Mouse (Mus musculus) embryonic facial prominence, embryonic 13.5 days (tissue): ENCODE measurements around the gene Pik3cg. TPM values are rescaled to one million over a fixed set of nuclear protein-coding genes. Genes with fewer than 3 reads are reported as not detected.
"Not testable (repeated sequence)": the region's sequence is repeated elsewhere in the genome, so short reads cannot be mapped to it uniquely, and the experiment has no call there.

Source experiments
- ATAC-seq: fragments of 200-750 bp; cut with Nextera tagmentation; 2 replicates; pipeline ENCODE4 v1.8.0; 2017; ENCODE audit warnings: low read depth; ENCODE audit not compliant: insufficient number of reproducible peaks, insufficient read depth, low FRiP score, low TSS enrichment
- H3K27ac ChIP-seq: fragments of 300-500 bp; sonication (generic); 2 replicates; pipeline ENCODE4 v1.5.1; 2015; ENCODE audit warnings: moderate library complexity, mild to moderate bottlenecking, inconsistent platforms
- H3K27me3 ChIP-seq: fragments of 300-500 bp; sonication (generic); 2 replicates; pipeline ENCODE4 v1.6.1; 2015; ENCODE audit warnings: mild to moderate bottlenecking, inconsistent platforms
- H3K36me3 ChIP-seq: fragments of 300-500 bp; sonication (generic); 2 replicates; pipeline ENCODE4 v1.6.1; 2015; ENCODE audit warnings: mild to moderate bottlenecking, inconsistent platforms
- H3K4me1 ChIP-seq: fragments of 300-500 bp; sonication (generic); 2 replicates; pipeline ENCODE4 v1.6.1; 2015; ENCODE audit warnings: inconsistent platforms
- H3K4me2 ChIP-seq: fragments of 300-500 bp; sonication (generic); 2 replicates; pipeline ENCODE4 v1.6.1; 2015; ENCODE audit warnings: moderate library complexity, mild to moderate bottlenecking, inconsistent platforms
- H3K4me3 ChIP-seq: fragments of 300-500 bp; sonication (generic); 2 replicates; pipeline ENCODE4 v1.5.1; 2015; ENCODE audit warnings: mild to moderate bottlenecking, inconsistent platforms
- H3K9ac ChIP-seq: fragments of 300-500 bp; sonication (generic); 2 replicates; pipeline ENCODE4 v1.6.1; 2015; ENCODE audit warnings: mild to moderate bottlenecking, inconsistent platforms
- H3K9me3 ChIP-seq: fragments of 300-500 bp; sonication (generic); 2 replicates; pipeline ENCODE4 v1.6.1; 2016; ENCODE audit warnings: inconsistent platforms
- WGBS: fragments of 180-500 bp; shearing (Covaris S2); methylation state at CpG from one replicate; pipeline ENCODE4 v1.1.7; 2015; ENCODE audit warnings: mixed read lengths; 5-methylcytosine and 5-hydroxymethylcytosine counted together
- polyA plus RNA-seq: library from polyadenylated mRNA; unstranded; fragments of >200 nt; fragmentation: Nextera tagmentation; extraction: Ambion mirVana; gene quantifications from 2 replicates; pipeline ENCODE4 v1.2.1, GENCODE M21; 2015

Gene Pik3cg
- polyA plus RNA-seq = 2.3 and 2.6 TPM in 2 replicates

- ATAC-seq = 0 out of 2 replicates have a peak, but pooled peaks have one; percentile 15
- Histone ChIP-seq H3K4me2 (no peak within 1 kb of the TSS; the same call in 1 of the 2 replicates), H3K4me1 (peaks cover 12% of the 10 kb centered on the region), H3K9me3 (no peaks in the 10 kb centered on the region), H3K9ac (no peak within 1 kb of the TSS), H3K4me3 (no peak within 1 kb of the TSS), H3K36me3 (no peaks in the 10 kb centered on the region), H3K27me3 (no peaks in the 10 kb centered on the region), H3K27ac (no peak within 1 kb of the TSS)
- 58% methylated on average over 22 of the region's 22 CpGs for WGBS
Observed at GRCm38 (mm10) chr12:32207948-32208891, at the start of gene Pik3cg. Gene Pik3cg (minus strand): TSS chr12:32208659.

- H3K27me3 ChIP-seq = no peaks in the 10 kb centered on the region
- no peaks in the 10 kb centered on the region for H3K36me3 ChIP-seq
- ATAC-seq = no peak
- H3K4me1 ChIP-seq = no peaks in the 10 kb centered on the region; the same call in 1 of the 2 replicates
- H3K9ac ChIP-seq = no peak overlapping the region
- H3K9me3 ChIP-seq = no peaks in the 10 kb centered on the region
- no peak overlapping the region for H3K27ac ChIP-seq
- H3K4me3 ChIP-seq = no peak overlapping the region
- 17% methylated on average over 2 of the region's 2 CpGs for WGBS
- no peak overlapping the region for H3K4me2 ChIP-seq
Observed at GRCm38 (mm10) chr12:32248483-32248882, 40.0 kb upstream of the Pik3cg start.

GRCm38 (mm10) chr12:32245566-32246233 lies 37.2 kb upstream of the Pik3cg start:
- ATAC-seq = no peak
- no peaks in the 10 kb centered on the region for H3K27me3 ChIP-seq

GRCm38 (mm10) chr12:32243586-32243985 lies 35.1 kb upstream of the Pik3cg start:
- no peaks in the 10 kb centered on the region for H3K36me3 ChIP-seq
- H3K9ac ChIP-seq = no peak overlapping the region
- H3K4me3 ChIP-seq = no peak overlapping the region
- no peak overlapping the region for H3K27ac ChIP-seq
- H3K9me3 ChIP-seq = no peaks in the 10 kb centered on the region
- no peaks in the 10 kb centered on the region for H3K27me3 ChIP-seq
- no peak; the same call in 1 of the 2 replicates for ATAC-seq
- peaks cover 4% of the 10 kb centered on the region for H3K4me1 ChIP-seq
- no peak overlapping the region for H3K4me2 ChIP-seq
- 66% methylated on average over 1 of the region's 1 CpGs for WGBS

More at GRCm38 (mm10) chr12:32245566-32246233, 37.2 kb upstream of the Pik3cg start:
- Histone ChIP-seq H3K36me3 (no peaks in the 10 kb centered on the region), H3K4me3 (no peak overlapping the region), H3K9ac (no peak overlapping the region), H3K4me1 (no peaks in the 10 kb centered on the region), H3K9me3 (no peaks in the 10 kb centered on the region), H3K4me2 (no peak overlapping the region), H3K27ac (no peak overlapping the region)
- 68% methylated on average over 5 of the region's 5 CpGs for WGBS

- WGBS = 75% methylated on average over 3 of the region's 3 CpGs
- H3K36me3 ChIP-seq, H3K9me3 ChIP-seq, H3K27me3 ChIP-seq, H3K9ac ChIP-seq, ATAC-seq, H3K4me3 ChIP-seq, H3K4me2 ChIP-seq: not testable (repeated sequence)
- peak overlapping the region; percentile 82 for H3K27ac ChIP-seq
- H3K4me1 ChIP-seq = peaks cover 19% of the 10 kb centered on the region
Observed at GRCm38 (mm10) chr12:32239134-32239533, 30.7 kb upstream of the Pik3cg start.

- Histone ChIP-seq H3K9ac (no peak overlapping the region), H3K4me1 (peaks cover 19% of the 10 kb centered on the region), H3K9me3 (no peaks in the 10 kb centered on the region), H3K4me3 (no peak overlapping the region), H3K27me3 (no peaks in the 10 kb centered on the region), H3K27ac (peak overlapping the region; percentile 82), H3K36me3 (no peaks in the 10 kb centered on the region), H3K4me2 (no peak overlapping the region)
- ATAC-seq = no peak
- WGBS = 23% methylated on average over 5 of the region's 5 CpGs
Observed at GRCm38 (mm10) chr12:32238433-32238832, 30.0 kb upstream of the Pik3cg start.

- Histone ChIP-seq H3K4me2 (no peak overlapping the region), H3K4me3 (no peak overlapping the region), H3K27ac (peak overlapping the region; percentile 82), H3K36me3 (no peaks in the 10 kb centered on the region), H3K4me1 (peaks cover 19% of the 10 kb centered on the region), H3K9me3 (no peaks in the 10 kb centered on the region), H3K27me3 (no peaks in the 10 kb centered on the region), H3K9ac (no peak overlapping the region)
- ATAC-seq = no peak
- WGBS = 33% methylated on average over 5 of the region's 5 CpGs
Observed at GRCm38 (mm10) chr12:32237839-32238238, 29.4 kb upstream of the Pik3cg start.

- H3K27ac ChIP-seq = peak overlapping the region; percentile 82; the same call in 1 of the 2 replicates
- no peak for ATAC-seq
Observed at GRCm38 (mm10) chr12:32237139-32237538, 28.7 kb upstream of the Pik3cg start.

GRCm38 (mm10) chr12:32236450-32236849 lies 28.0 kb upstream of the Pik3cg start:
- no peaks in the 10 kb centered on the region for H3K36me3 ChIP-seq
- no peaks in the 10 kb centered on the region for H3K9me3 ChIP-seq
- no peak overlapping the region for H3K9ac ChIP-seq
- H3K4me2 ChIP-seq = no peak overlapping the region
- no peak overlapping the region for H3K4me3 ChIP-seq
- ATAC-seq = no peak
- H3K4me1 ChIP-seq = peaks cover 19% of the 10 kb centered on the region
- H3K27ac ChIP-seq = no peak overlapping the region
- no peaks in the 10 kb centered on the region for H3K27me3 ChIP-seq
- WGBS = 77% methylated on average over 3 of the region's 3 CpGs

More at GRCm38 (mm10) chr12:32237139-32237538, 28.7 kb upstream of the Pik3cg start:
- Histone ChIP-seq H3K9ac (no peak overlapping the region), H3K9me3 (no peaks in the 10 kb centered on the region), H3K36me3 (no peaks in the 10 kb centered on the region), H3K4me1 (peaks cover 19% of the 10 kb centered on the region), H3K27me3 (no peaks in the 10 kb centered on the region), H3K4me2 (no peak overlapping the region), H3K4me3 (no peak overlapping the region)
- WGBS = 5% methylated on average over 1 of the region's 1 CpGs

GRCm38 (mm10) chr12:32233871-32234270 lies 25.4 kb upstream of the Pik3cg start:
- H3K4me1 ChIP-seq = peaks cover 17% of the 10 kb centered on the region
- no peak overlapping the region for H3K27ac ChIP-seq
- ATAC-seq = no peak
- no peaks in the 10 kb centered on the region for H3K9me3 ChIP-seq
- H3K36me3 ChIP-seq = no peaks in the 10 kb centered on the region
- no peaks in the 10 kb centered on the region for H3K27me3 ChIP-seq
- no peak overlapping the region for H3K4me2 ChIP-seq
- no peak overlapping the region for H3K4me3 ChIP-seq
- WGBS = 53% methylated on average over 4 of the region's 4 CpGs
- no peak overlapping the region for H3K9ac ChIP-seq

GRCm38 (mm10) chr12:32231398-32231797 lies 22.9 kb upstream of the Pik3cg start:
- Histone ChIP-seq H3K36me3 (no peaks in the 10 kb centered on the region), H3K9me3 (no peaks in the 10 kb centered on the region), H3K27me3 (no peaks in the 10 kb centered on the region), H3K4me3 (no peak overlapping the region), H3K27ac (no peak overlapping the region), H3K4me2 (no peak overlapping the region), H3K9ac (no peak overlapping the region), H3K4me1 (no peaks in the 10 kb centered on the region)
- WGBS = 84% methylated on average over 1 of the region's 1 CpGs
- no peak for ATAC-seq
